Mouse (Mus musculus) frontal cortex, adult (tissue): ENCODE results near the gene Dek.

Experiments
- ATAC-seq: cut with Nextera tagmentation; 2 replicates; pipeline ENCODE4 v1.9.2; 2017; ENCODE audit warnings: mild to moderate bottlenecking, moderate library complexity, mixed read lengths; ENCODE audit not compliant: low TSS enrichment

Dek gene

GRCm38 (mm10) chr13:47056781-47057180, 49.2 kb downstream of the Dek start:
- ATAC-seq, result no peak

GRCm38 (mm10) chr13:47056126-47056525, 49.9 kb downstream of the Dek start:
- peak; percentile 97 for ATAC-seq

- ATAC-seq, result no peak
These were observed 52.0 kb downstream of the Dek start for GRCm38 (mm10) chr13:47053971-47054370.

GRCm38 (mm10) chr13:47050009-47050408, 56.0 kb downstream of the Dek start:
- ATAC-seq, result no peak

- ATAC-seq, result no peak
These were observed 58.0 kb downstream of the Dek start for GRCm38 (mm10) chr13:47047996-47048395.

GRCm38 (mm10) chr13:47044617-47044947, 61.4 kb downstream of the Dek start, which contains the start of gene Tpmt:
Gene Tpmt, minus strand, starts transcription at chr13:47044737.
- no peak for ATAC-seq

GRCm38 (mm10) chr13:47043833-47044616, 62.0 kb downstream of the Dek start:
- ATAC-seq, result no peak

GRCm38 (mm10) chr13:47043030-47043680, 62.8 kb downstream of the Dek start, which contains the start of gene Kdm1b:
Gene Kdm1b, plus strand, starts transcription at chr13:47043499.
- ATAC-seq, result peak; percentile 90

- ATAC-seq, result no peak
These were observed 63.9 kb downstream of the Dek start for GRCm38 (mm10) chr13:47042024-47042633.

GRCm38 (mm10) chr13:47040061-47040460, 65.9 kb downstream of the Dek start:
- no peak for ATAC-seq

- no peak for ATAC-seq
These were observed 68.1 kb downstream of the Dek start for GRCm38 (mm10) chr13:47037946-47038345.
